Mouse (Mus musculus) kidney, adult 2 months (tissue): Measurements from ENCODE around the gene D1Pas1.

Experiments used
- CTCF ChIP-seq: fragments of 200-500 bp; conservative IDR thresholded peaks from 2 replicates; pipeline ENCODE4 v1.5.1; 2011; ENCODE audit warnings: low read depth, mild to moderate bottlenecking, control low read depth, low read length, moderate library complexity, mixed read lengths; ENCODE audit not compliant: insufficient read depth, insufficient read length
- POLR2A ChIP-seq: fragments of 200-500 bp; IDR thresholded peaks from one replicate; pipeline ENCODE4 v1.6.1; 2011; ENCODE audit warnings: low read depth, low read length, control low read depth

- no peak for TF ChIP-seq CTCF
- no peak for TF ChIP-seq POLR2A
Measured at GRCm38 (mm10) chr1:186997596-186998304, 30.5 kb downstream of the D1Pas1 start.
